Mouse (Mus musculus): Measurements from ENCODE around the gene Sgpp2. TPM values are rescaled to one million over a fixed set of nuclear protein-coding genes. Genes with fewer than 3 reads are reported as not detected.

Gene Sgpp2
- polyA plus RNA-seq, 1 experiment from 2014 or later = 2.6 TPM

DNA sequence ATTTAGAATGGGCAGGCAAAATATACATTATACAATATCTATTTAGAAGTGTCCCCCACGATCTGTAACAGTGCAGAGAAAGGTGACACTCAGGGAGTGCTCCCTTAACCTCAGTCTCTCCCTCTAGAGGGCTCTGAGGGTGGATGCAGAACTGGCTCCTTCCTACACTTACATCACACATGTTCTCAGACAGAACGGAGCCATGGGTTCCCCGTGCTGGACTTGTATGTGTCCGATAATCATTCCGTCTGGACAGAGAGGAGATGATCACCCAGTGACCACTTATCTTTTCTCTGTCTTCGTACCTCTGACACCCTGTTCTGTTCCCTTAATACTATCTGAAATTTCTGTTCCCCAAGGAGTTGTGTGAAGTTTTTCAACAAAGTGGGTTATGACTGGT, 15.7 kb downstream of the Sgpp2 start:
- Histone ChIP-seq H3K4me3 (ENCODE audit: low read depth, low read length) (no peak overlapping the region), H3K9me3 (ENCODE audit: control insufficient read depth, low read length) (no peaks in the 10 kb centered on the region), H3K36me3 (ENCODE audit: control insufficient read depth, insufficient read depth, low read length) (no peaks in the 10 kb centered on the region), H3K27ac (replicated peaks; ENCODE audit: low read depth, low read length) (no peak overlapping the region), H3K4me2 (ENCODE audit: low read depth, low read length) (no peak overlapping the region), H3K27me3 (replicated peaks; ENCODE audit: control insufficient read depth, insufficient read depth, low read length) (no peaks in the 10 kb centered on the region), H3K9ac (ENCODE audit: low read depth, low read length) (no peak overlapping the region), H3K4me1 (ENCODE audit: control insufficient read depth, insufficient read depth, low read length) (peaks cover 5% of the 10 kb centered on the region; the same call in 1 of the 2 replicates)
- WGBS = 69% methylated on average over 6 of the region's 6 CpGs
- no peak for ATAC-seq (ENCODE audit: low read depth)
- DNase-seq (ENCODE audit: low spot score) = no peak

DNA sequence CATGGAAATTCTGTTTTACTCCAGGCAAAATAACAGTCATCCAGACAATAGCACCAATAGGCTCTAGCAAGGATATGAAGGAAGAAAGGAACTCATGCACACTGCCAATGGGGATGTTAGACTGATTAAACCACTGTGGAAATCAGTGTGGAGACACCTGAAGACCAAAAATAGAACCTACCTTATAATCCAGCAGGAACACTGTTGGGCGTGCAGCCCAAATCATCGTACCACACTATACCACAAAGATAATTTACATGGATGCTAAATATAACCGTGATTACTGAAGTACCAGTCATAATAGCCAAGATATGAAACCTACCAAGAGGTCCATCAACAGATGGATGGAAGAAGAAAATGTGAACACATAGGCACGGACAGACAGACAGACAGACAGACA, 18.5 kb downstream of the Sgpp2 start:
- H3K9ac ChIP-seq (ENCODE audit: low read depth, low read length) = no peak overlapping the region
- no peaks in the 10 kb centered on the region for H3K27me3 ChIP-seq (replicated peaks; ENCODE audit: control insufficient read depth, insufficient read depth, low read length)
- H3K4me2 ChIP-seq (ENCODE audit: low read depth, low read length) = no peak overlapping the region
- ATAC-seq (ENCODE audit: low read depth) = no peak
- no peak overlapping the region for H3K27ac ChIP-seq (replicated peaks; ENCODE audit: low read depth, low read length)
- no peak overlapping the region for H3K4me3 ChIP-seq (ENCODE audit: low read depth, low read length)
- 87% methylated on average over 4 of the region's 4 CpGs for WGBS
- no peaks in the 10 kb centered on the region for H3K36me3 ChIP-seq (ENCODE audit: control insufficient read depth, insufficient read depth, low read length)
- H3K4me1 ChIP-seq (ENCODE audit: control insufficient read depth, insufficient read depth, low read length) = peaks cover 5% of the 10 kb centered on the region; the same call in 1 of the 2 replicates
- H3K9me3 ChIP-seq (ENCODE audit: control insufficient read depth, low read length) = no peaks in the 10 kb centered on the region
- DNase-seq (ENCODE audit: low spot score) = no peak

DNA sequence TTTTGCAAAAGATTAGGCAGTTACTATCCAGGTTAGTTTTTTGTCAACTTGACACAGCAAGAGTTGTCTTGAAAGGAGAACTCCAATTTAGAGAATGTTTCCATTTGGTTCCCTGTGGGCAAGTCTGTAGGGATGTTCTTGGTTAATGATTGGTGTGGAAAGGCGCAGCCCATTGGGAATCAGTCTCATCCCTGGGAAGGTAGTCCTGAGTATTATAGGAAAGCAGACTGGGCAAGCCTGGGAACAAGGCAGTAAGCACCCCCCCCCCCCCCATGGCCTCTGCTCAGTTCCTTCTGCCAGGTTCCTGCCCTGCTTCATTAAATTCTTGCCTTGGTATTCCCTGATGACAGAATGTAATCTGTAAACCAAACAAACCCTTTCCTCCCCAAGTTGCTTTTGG, 19.7 kb downstream of the Sgpp2 start:
- Histone ChIP-seq H3K36me3 (ENCODE audit: control insufficient read depth, insufficient read depth, low read length) (no peaks in the 10 kb centered on the region), H3K9ac (ENCODE audit: low read depth, low read length) (no peak overlapping the region), H3K4me3 (ENCODE audit: low read depth, low read length) (no peak overlapping the region), H3K9me3 (ENCODE audit: control insufficient read depth, low read length) (no peaks in the 10 kb centered on the region), H3K4me1 (ENCODE audit: control insufficient read depth, insufficient read depth, low read length) (peaks cover 5% of the 10 kb centered on the region; the same call in 1 of the 2 replicates), H3K4me2 (ENCODE audit: low read depth, low read length) (no peak overlapping the region), H3K27ac (replicated peaks; ENCODE audit: low read depth, low read length) (no peak overlapping the region), H3K27me3 (replicated peaks; ENCODE audit: control insufficient read depth, insufficient read depth, low read length) (no peaks in the 10 kb centered on the region)
- DNase-seq (ENCODE audit: low spot score) (no peak), ATAC-seq (ENCODE audit: low read depth) (no peak)
- WGBS = 100% methylated on average over 1 of the region's 1 CpGs

DNA sequence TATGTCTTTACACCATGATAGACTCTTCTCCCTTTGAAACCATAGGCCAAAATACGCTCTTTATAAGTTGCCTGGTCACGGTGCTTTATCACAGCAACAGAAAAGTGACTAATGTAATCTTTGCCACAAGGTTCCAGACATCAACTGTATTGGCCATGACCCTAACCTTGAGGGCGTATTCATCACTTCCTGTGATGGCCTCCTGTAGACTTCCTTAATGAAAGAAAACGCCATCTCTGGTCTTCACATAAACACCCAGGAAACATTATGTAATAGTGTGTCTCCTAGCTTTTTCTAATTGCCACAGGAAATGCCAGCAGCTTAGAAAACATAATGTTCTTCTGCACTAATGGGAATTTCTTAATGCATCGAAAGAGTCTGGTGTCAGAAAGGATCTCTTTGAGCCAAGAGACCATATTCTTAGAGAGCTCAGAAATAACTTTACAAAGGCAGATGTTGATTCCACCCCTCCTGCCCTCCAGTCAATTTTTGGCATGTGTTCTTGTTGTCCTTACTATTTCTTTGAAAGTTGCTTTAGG, 20.5 kb downstream of the Sgpp2 start:
- H3K4me2 ChIP-seq (ENCODE audit: low read depth, low read length) = no peak overlapping the region
- no peak overlapping the region for H3K4me3 ChIP-seq (ENCODE audit: low read depth, low read length)
- peaks cover 5% of the 10 kb centered on the region; the same call in 1 of the 2 replicates for H3K4me1 ChIP-seq (ENCODE audit: control insufficient read depth, insufficient read depth, low read length)
- no peak overlapping the region for H3K27ac ChIP-seq (replicated peaks; ENCODE audit: low read depth, low read length)
- H3K9me3 ChIP-seq (ENCODE audit: control insufficient read depth, low read length) = no peaks in the 10 kb centered on the region
- no peak overlapping the region for H3K9ac ChIP-seq (ENCODE audit: low read depth, low read length)
- H3K27me3 ChIP-seq (replicated peaks; ENCODE audit: control insufficient read depth, insufficient read depth, low read length) = no peaks in the 10 kb centered on the region
- WGBS = 75% methylated on average over 5 of the region's 5 CpGs
- no peak for ATAC-seq (ENCODE audit: low read depth)
- no peak for DNase-seq (ENCODE audit: low spot score)
- H3K36me3 ChIP-seq (ENCODE audit: control insufficient read depth, insufficient read depth, low read length) = no peaks in the 10 kb centered on the region

DNA sequence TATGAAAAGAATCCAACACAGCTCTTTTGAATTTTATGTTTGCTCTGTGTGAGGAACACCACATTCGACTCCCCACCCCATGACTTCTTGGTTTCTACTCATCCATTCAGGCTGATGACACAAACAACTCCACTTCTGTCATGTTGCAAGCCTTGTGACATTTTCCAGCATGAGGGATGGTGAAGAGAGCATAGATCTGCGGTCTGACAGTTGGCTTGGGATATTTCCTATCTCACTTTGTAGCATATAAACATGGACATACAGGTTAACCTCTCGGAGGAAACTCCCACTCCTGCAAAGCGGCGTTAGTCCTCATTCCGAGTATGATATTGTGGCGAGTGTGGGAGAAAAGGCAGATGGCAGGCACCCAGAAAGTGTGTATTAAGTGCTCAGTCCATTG, 27.6 kb downstream of the Sgpp2 start:
- Histone ChIP-seq H3K27me3 (replicated peaks; ENCODE audit: control insufficient read depth, insufficient read depth, low read length) (no peaks in the 10 kb centered on the region), H3K9me3 (ENCODE audit: control insufficient read depth, low read length) (no peaks in the 10 kb centered on the region), H3K4me2 (ENCODE audit: low read depth, low read length) (peak overlapping the region; percentile 14), H3K27ac (replicated peaks; ENCODE audit: low read depth, low read length) (no peak overlapping the region), H3K4me3 (ENCODE audit: low read depth, low read length) (no peak overlapping the region), H3K36me3 (ENCODE audit: control insufficient read depth, insufficient read depth, low read length) (no peaks in the 10 kb centered on the region), H3K9ac (ENCODE audit: low read depth, low read length) (no peak overlapping the region), H3K4me1 (ENCODE audit: control insufficient read depth, insufficient read depth, low read length) (no peaks in the 10 kb centered on the region)
- ATAC-seq (ENCODE audit: low read depth) (no peak), DNase-seq (ENCODE audit: low spot score) (no peak)
- WGBS = 66% methylated on average over 7 of the region's 7 CpGs

DNA sequence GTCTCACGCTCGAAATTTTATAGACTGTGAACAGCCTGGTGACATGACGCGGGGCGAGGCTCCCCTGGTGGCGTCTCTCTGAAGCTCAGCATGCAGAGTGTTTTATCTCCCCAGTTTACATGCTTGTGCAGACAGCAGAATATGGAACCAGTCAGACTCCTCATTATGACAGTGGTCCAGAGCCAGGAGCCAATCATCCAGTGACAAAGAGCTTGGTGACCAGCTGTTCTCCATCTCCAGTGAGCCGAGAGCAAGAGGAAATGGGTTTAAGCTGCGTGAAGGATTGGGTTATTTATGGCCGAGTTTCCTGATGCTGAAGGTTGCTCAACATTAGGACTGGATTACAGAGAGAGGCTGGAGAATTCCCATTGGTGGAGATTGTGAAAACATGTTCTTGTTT, 28.1 kb downstream of the Sgpp2 start:
- Histone ChIP-seq H3K4me1 (ENCODE audit: control insufficient read depth, insufficient read depth, low read length) (no peaks in the 10 kb centered on the region), H3K4me2 (ENCODE audit: low read depth, low read length) (peak overlapping the region; percentile 14; the same call in 1 of the 2 replicates), H3K27ac (replicated peaks; ENCODE audit: low read depth, low read length) (no peak overlapping the region), H3K9me3 (ENCODE audit: control insufficient read depth, low read length) (no peaks in the 10 kb centered on the region), H3K4me3 (ENCODE audit: low read depth, low read length) (no peak overlapping the region), H3K36me3 (ENCODE audit: control insufficient read depth, insufficient read depth, low read length) (no peaks in the 10 kb centered on the region), H3K9ac (ENCODE audit: low read depth, low read length) (no peak overlapping the region), H3K27me3 (replicated peaks; ENCODE audit: control insufficient read depth, insufficient read depth, low read length) (no peaks in the 10 kb centered on the region)
- WGBS = 40% methylated on average over 9 of the region's 9 CpGs
- ATAC-seq (ENCODE audit: low read depth) (peak; percentile 83), DNase-seq (ENCODE audit: low spot score) (peak; percentile 87)

DNA sequence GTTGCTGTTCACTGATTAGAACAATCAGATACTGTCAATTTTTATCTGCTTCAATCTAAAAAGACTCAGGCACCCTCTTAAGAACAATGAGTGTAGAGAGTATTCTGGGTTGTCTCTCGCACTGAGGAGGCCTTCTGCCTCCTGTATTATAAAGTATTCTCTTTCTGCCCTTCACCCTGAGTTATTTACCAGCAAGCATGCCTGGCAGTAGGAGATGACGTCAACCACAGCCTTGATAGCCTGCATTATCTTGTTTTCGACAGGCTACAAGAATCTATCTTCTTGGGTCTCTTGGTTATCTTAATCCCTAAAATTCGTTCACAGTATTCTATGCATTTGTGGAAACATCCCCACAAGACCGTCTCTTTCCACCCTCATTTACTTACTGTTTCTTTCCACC, 29.8 kb downstream of the Sgpp2 start:
- Histone ChIP-seq H3K27ac (replicated peaks; ENCODE audit: low read depth, low read length) (no peak overlapping the region), H3K27me3 (replicated peaks; ENCODE audit: control insufficient read depth, insufficient read depth, low read length) (no peaks in the 10 kb centered on the region), H3K9ac (ENCODE audit: low read depth, low read length) (no peak overlapping the region), H3K4me2 (ENCODE audit: low read depth, low read length) (no peak overlapping the region), H3K9me3 (ENCODE audit: control insufficient read depth, low read length) (no peaks in the 10 kb centered on the region), H3K4me1 (ENCODE audit: control insufficient read depth, insufficient read depth, low read length) (no peaks in the 10 kb centered on the region; the same call in 1 of the 2 replicates), H3K36me3 (ENCODE audit: control insufficient read depth, insufficient read depth, low read length) (no peaks in the 10 kb centered on the region), H3K4me3 (ENCODE audit: low read depth, low read length) (no peak overlapping the region)
- 76% methylated on average over 5 of the region's 5 CpGs for WGBS
- DNase-seq (ENCODE audit: low spot score) (no peak), ATAC-seq (ENCODE audit: low read depth) (no peak)

DNA sequence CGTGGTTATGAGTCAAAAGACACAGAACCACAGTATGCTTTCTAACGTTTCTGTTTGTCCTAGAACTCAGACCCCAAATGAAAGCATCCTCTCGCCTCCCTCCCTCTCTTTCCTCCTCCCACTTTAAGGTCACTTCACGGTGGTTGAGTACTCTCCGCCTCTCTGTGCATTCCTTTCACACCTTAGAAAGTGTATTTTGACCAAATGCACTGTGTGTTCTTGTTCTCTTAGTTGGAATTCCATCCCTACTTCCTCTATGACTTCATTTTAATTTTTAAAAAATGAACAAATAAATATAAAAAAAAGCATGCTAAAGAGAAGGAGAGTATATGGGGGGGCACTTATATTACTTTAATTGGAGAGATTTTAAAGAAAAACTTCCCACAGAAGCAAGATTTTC, 30.4 kb downstream of the Sgpp2 start:
- no peaks in the 10 kb centered on the region for H3K9me3 ChIP-seq (ENCODE audit: control insufficient read depth, low read length)
- 56% methylated on average over 5 of the region's 5 CpGs for WGBS

DNA sequence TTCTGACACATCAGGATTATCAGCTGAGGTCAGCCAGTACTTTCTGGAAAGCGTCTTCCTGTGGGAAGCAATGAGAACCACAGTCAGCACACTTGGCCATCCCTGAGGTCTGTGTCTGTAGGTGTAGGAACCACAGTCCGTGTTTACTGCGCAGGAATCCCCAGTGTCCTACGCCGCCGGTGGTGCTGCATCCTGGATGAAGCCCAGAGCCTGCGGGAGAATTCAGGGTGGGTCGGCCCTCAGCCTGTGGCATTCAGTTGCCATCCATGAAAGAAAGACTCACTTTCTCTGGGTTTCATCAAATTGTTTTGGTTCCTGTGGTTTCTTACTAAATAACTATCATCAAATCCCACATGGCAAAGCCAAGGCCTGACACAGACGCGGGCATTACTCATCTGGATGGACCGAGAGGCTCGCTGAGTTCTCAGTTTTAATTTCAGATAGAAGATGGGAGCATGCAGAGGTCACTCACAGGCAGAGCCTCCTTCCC, 37.2 kb downstream of the Sgpp2 start:
- Histone ChIP-seq H3K36me3 (ENCODE audit: control insufficient read depth, insufficient read depth, low read length) (no peaks in the 10 kb centered on the region), H3K4me3 (ENCODE audit: low read depth, low read length) (no peak overlapping the region), H3K4me1 (ENCODE audit: control insufficient read depth, insufficient read depth, low read length) (peaks cover 7% of the 10 kb centered on the region), H3K9ac (ENCODE audit: low read depth, low read length) (no peak overlapping the region), H3K27me3 (replicated peaks; ENCODE audit: control insufficient read depth, insufficient read depth, low read length) (no peaks in the 10 kb centered on the region), H3K4me2 (ENCODE audit: low read depth, low read length) (no peak overlapping the region), H3K27ac (replicated peaks; ENCODE audit: low read depth, low read length) (no peak overlapping the region), H3K9me3 (ENCODE audit: control insufficient read depth, low read length) (no peaks in the 10 kb centered on the region)
- WGBS = 67% methylated on average over 12 of the region's 12 CpGs
- DNase-seq (ENCODE audit: low spot score) = peak; percentile 43
- no peak; the same call in 1 of the 2 replicates for ATAC-seq (ENCODE audit: low read depth)

More for the DNA sequence above, 30.4 kb downstream of the Sgpp2 start:
- no peak for ATAC-seq (ENCODE audit: low read depth)
- no peak overlapping the region for H3K4me2 ChIP-seq (ENCODE audit: low read depth, low read length)
- H3K4me1 ChIP-seq (ENCODE audit: control insufficient read depth, insufficient read depth, low read length) = no peaks in the 10 kb centered on the region; the same call in 1 of the 2 replicates
- H3K4me3 ChIP-seq (ENCODE audit: low read depth, low read length) = no peak overlapping the region
- H3K36me3 ChIP-seq (ENCODE audit: control insufficient read depth, insufficient read depth, low read length) = no peaks in the 10 kb centered on the region
- H3K27ac ChIP-seq (replicated peaks; ENCODE audit: low read depth, low read length) = no peak overlapping the region
- H3K9ac ChIP-seq (ENCODE audit: low read depth, low read length) = no peak overlapping the region
- no peak for DNase-seq (ENCODE audit: low spot score)
- no peaks in the 10 kb centered on the region for H3K27me3 ChIP-seq (replicated peaks; ENCODE audit: control insufficient read depth, insufficient read depth, low read length)

Measured in embryonic facial prominence, embryonic 14.5 days (tissue).